Mouse (Mus musculus) CD4-positive, CD25-positive, alpha-beta regulatory T cell (primary cell): Measurements from ENCODE around the gene Rab11fip5. TPM values are rescaled to one million over a fixed set of nuclear protein-coding genes. Genes with fewer than 3 reads are reported as not detected.

Experiments
- polyA plus RNA-seq: library from polyadenylated mRNA; unstranded; fragments of 100-300 nt; shearing (Covaris generic); gene quantifications from one replicate; pipeline ENCODE4 v1.2.1, GENCODE M21; 2017

The Rab11fip5 gene
- 0.67 TPM for polyA plus RNA-seq

GRCm38 (mm10) chr6:85373951-85374733 lies at the start of gene Rab11fip5:
Gene Rab11fip5 (minus strand): TSS chr6:85374634.

GRCm38 (mm10) chr6:85423836-85424379 lies 49.5 kb upstream of the Rab11fip5 start, which contains the start of gene Noto:
Gene Noto (plus strand): TSS chr6:85423886.

GRCm38 (mm10) chr6:85333000-85333669 lies 41.3 kb downstream of the Rab11fip5 start, which contains the start of gene Sfxn5:
Gene Sfxn5 (minus strand): TSS chr6:85333422.

Other genes with a start within 250 kb of the Rab11fip5 start
- 68.4 TPM for gene Spr, start 236.9 kb downstream of the Rab11fip5 start, polyA plus RNA-seq
- not detected for gene Emx1, start 187.2 kb downstream of the Rab11fip5 start, polyA plus RNA-seq
- 1.0 TPM for gene Sfxn5, start 41.2 kb downstream of the Rab11fip5 start, polyA plus RNA-seq
- not detected for gene Noto, start 49.3 kb upstream of the Rab11fip5 start, polyA plus RNA-seq
- 50.5 TPM for gene Smyd5, start 57.4 kb upstream of the Rab11fip5 start, polyA plus RNA-seq
- 290 TPM for gene Cct7, start 76.9 kb upstream of the Rab11fip5 start, polyA plus RNA-seq
- 22.9 TPM for gene Pradc1, start 77.3 kb upstream of the Rab11fip5 start, polyA plus RNA-seq
- gene Fbxo41, start 128.4 kb upstream of the Rab11fip5 start, polyA plus RNA-seq, result 0.39 TPM
- 0.41 TPM for gene Egr4, start 139.0 kb upstream of the Rab11fip5 start, polyA plus RNA-seq
- gene Alms1, start 212.9 kb upstream of the Rab11fip5 start, polyA plus RNA-seq, result 1.7 TPM